Mouse (Mus musculus): ENCODE data around the gene Tnnt3.

DNA sequence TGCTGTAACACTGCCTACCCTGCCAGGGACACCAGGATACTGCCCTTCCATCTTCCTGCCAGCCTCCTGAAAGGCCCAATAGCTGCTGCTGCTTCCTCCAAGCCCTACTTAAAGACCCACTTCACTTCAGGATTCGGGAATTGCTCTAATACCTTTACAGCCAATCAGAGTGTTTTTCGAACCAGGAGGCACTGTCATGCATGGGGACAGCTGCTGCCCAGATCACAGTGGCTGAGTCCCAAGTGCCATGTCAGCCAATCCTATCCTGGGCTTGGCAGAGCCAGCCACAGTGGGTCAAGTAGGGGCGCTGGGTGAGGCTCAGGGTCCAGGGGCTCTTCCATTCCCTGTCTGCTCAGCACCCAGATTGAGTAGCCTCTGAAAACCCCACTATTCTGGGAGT, 2.5 kb upstream of the Tnnt3 start:
- TF ChIP-seq CTCF (IDR thresholded peaks at IDR 0.05; ENCODE audit: borderline replicate concordance, insufficient read depth, low read depth, low read length): no peak
- no peak for TF ChIP-seq POLR2A (IDR thresholded peaks at IDR 0.05; ENCODE audit: borderline replicate concordance, insufficient read depth, low read length)
